Mouse (Mus musculus): ENCODE results near the gene Kctd2. TPM values are rescaled to one million over a fixed set of nuclear protein-coding genes. Genes with fewer than 3 reads are reported as not detected.

Kctd2 gene
- 5.4 and 6.3 TPM in 2 replicates for polyA plus RNA-seq (2015; fragmentation: Nextera tagmentation; extraction: Ambion mirVana)

DNA sequence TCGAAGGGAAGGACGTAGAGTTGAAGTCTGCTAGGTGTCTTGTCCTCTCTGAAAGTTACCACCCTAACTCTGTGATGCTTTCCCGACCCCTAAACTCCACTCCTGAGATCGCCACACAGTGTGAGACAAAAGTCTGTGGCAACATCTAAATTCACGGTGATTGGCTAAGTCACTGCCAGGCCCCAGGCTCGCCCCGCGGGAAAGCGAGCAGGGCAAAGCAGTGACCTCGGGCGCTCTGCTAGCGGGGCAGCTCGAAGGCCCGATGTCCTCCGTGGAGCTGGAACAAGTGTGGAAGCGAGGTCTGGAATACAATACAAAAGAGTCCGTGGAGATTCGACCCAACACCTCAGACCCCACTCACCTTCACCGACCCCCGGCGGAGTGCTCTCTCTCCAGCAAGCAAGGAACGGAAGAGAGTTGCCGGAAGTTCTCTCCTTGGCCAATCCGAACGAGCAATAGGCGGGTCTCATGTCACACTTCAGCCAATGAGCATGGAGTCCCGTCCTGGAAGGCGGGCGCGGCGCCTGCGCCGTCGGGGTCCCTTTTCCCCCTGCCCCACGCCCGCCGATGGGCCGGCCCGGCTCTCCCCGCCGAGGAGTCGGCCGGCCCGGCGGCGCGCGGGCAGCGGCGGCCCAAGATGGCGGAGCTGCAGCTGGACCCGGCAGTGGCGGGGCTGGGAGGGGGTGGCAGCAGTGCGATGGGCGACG lies at the start of gene Kctd2, which contains the start of gene Atp5h:
Kctd2 (plus strand) TSS at position 598 of the 707 bp plus-strand sequence.
Atp5h (minus strand) TSS at position 432 of the 707 bp plus-strand sequence.
- peak; percentile 98 for ATAC-seq
- Histone ChIP-seq H3K36me3 (replicated peaks; ENCODE audit: insufficient read depth, low read length) (peaks cover 25% of the 10 kb centered on the region), H3K4me1 (ENCODE audit: insufficient read depth) (peaks cover 24% of the 10 kb centered on the region), H3K27me3 (ENCODE audit: insufficient read depth, low read length) (no peaks in the 10 kb centered on the region), H3K9me3 (ENCODE audit: low read length) (no peaks in the 10 kb centered on the region), H3K4me3 (ENCODE audit: low read depth, low read length) (peak within 1 kb of the TSS; percentile 91), H3K9ac (replicated peaks) (peak within 1 kb of the TSS; percentile 94), H3K27ac (ENCODE audit: low read depth) (peak within 1 kb of the TSS; percentile 83), H3K4me2 (ENCODE audit: low read depth, low read length) (peak within 1 kb of the TSS; percentile 96)
- WGBS (ENCODE audit: insufficient replicate concordance): 1% methylated on average over 50 of the region's 56 CpGs
- DNase-seq: peak; percentile 95
- no peak for TF ChIP-seq CTCF (IDR thresholded peaks at IDR 0.05; ENCODE audit: low read depth)

DNA sequence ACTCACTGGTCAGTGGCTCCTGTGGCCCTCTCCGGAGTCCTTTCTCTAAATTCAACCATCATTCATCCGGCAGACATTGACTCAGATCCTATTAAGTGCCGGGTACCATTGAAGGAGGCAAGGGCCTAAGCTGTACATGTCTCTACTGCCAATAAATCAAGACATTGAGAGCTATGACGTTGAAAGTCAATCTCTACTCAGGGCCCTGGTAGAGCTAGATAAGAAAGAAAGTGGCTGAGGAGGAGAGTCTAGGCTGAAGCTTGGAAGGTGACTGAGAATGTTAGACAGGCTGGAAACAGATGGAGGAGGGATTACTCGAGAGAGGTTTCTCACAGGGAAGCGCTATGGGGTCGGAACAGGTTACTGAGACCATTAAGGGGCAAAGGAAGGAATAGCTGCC lies 49.6 kb upstream of the Kctd2 start:
- no peaks in the 10 kb centered on the region for H3K9me3 ChIP-seq (ENCODE audit: low read length)
- DNase-seq (no peak), ATAC-seq (no peak)
- no peak overlapping the region for H3K9ac ChIP-seq (replicated peaks)
- H3K36me3 ChIP-seq (replicated peaks; ENCODE audit: insufficient read depth, low read length): no peaks in the 10 kb centered on the region
- peaks cover 54% of the 10 kb centered on the region for H3K27me3 ChIP-seq (ENCODE audit: insufficient read depth, low read length)
- no peak for TF ChIP-seq EP300 (IDR thresholded peaks at IDR 0.05; ENCODE audit: low read depth)
- no peak for TF ChIP-seq CTCF (IDR thresholded peaks at IDR 0.05; ENCODE audit: low read depth)
- no peak overlapping the region for H3K27ac ChIP-seq (ENCODE audit: low read depth)
- 47% methylated on average over 7 of the region's 7 CpGs for WGBS (ENCODE audit: insufficient replicate concordance)
- no peak overlapping the region for H3K4me2 ChIP-seq (ENCODE audit: low read depth, low read length)
- no peak overlapping the region for H3K4me3 ChIP-seq (ENCODE audit: low read depth, low read length)
- H3K4me1 ChIP-seq (ENCODE audit: insufficient read depth): peaks cover 14% of the 10 kb centered on the region

- no peak overlapping the region for H3K9ac ChIP-seq (replicated peaks)
- H3K4me1 ChIP-seq (ENCODE audit: insufficient read depth): peaks cover 14% of the 10 kb centered on the region
- H3K36me3 ChIP-seq (replicated peaks; ENCODE audit: insufficient read depth, low read length): no peaks in the 10 kb centered on the region
- H3K27ac ChIP-seq (ENCODE audit: low read depth): no peak overlapping the region
- ATAC-seq: no peak
- no peak overlapping the region for H3K4me2 ChIP-seq (ENCODE audit: low read depth, low read length)
- no peak for DNase-seq
- no peaks in the 10 kb centered on the region for H3K9me3 ChIP-seq (ENCODE audit: low read length)
- no peak for TF ChIP-seq EP300 (IDR thresholded peaks at IDR 0.05; ENCODE audit: low read depth)
- H3K27me3 ChIP-seq (ENCODE audit: insufficient read depth, low read length): peaks cover 54% of the 10 kb centered on the region
- no peak overlapping the region for H3K4me3 ChIP-seq (ENCODE audit: low read depth, low read length)
- WGBS (ENCODE audit: insufficient replicate concordance): 64% methylated on average over 8 of the region's 8 CpGs
Observed at GRCm38 (mm10) chr11:115371354-115371753, 48.6 kb upstream of the Kctd2 start.

DNA sequence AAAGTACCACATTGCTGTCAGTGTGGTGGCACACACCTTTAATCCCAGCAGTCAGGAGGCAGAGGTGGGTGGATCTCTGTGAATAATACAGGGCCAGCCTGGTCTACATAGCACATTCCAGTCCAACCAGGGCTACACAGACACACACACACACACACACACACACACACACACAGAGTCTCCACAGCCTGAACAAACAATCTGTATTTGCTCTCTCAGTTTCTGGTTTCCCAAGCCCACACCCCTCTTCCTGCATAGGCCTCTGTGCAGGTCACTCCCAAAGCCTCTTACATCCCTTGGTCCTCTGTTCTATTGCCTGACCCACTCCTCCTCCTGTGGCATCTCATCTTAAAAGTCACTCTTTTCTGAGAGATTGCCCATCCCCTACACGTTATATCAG lies 47.9 kb upstream of the Kctd2 start:
- Histone ChIP-seq H3K9ac (replicated peaks) (no peak overlapping the region), H3K27me3 (ENCODE audit: insufficient read depth, low read length) (peaks cover 51% of the 10 kb centered on the region), H3K36me3 (replicated peaks; ENCODE audit: insufficient read depth, low read length) (no peaks in the 10 kb centered on the region), H3K4me3 (ENCODE audit: low read depth, low read length) (no peak overlapping the region), H3K4me1 (ENCODE audit: insufficient read depth) (peaks cover 12% of the 10 kb centered on the region), H3K4me2 (ENCODE audit: low read depth, low read length) (no peak overlapping the region), H3K27ac (ENCODE audit: low read depth) (no peak overlapping the region), H3K9me3 (ENCODE audit: low read length) (no peaks in the 10 kb centered on the region)
- no peak for TF ChIP-seq CTCF (IDR thresholded peaks at IDR 0.05; ENCODE audit: low read depth)
- no peak for TF ChIP-seq EP300 (IDR thresholded peaks at IDR 0.05; ENCODE audit: low read depth)
- ATAC-seq: no peak
- DNase-seq: no peak
- 71% methylated on average over 1 of the region's 1 CpGs for WGBS (ENCODE audit: insufficient replicate concordance)

GRCm38 (mm10) chr11:115372737-115373136 lies 47.2 kb upstream of the Kctd2 start:
- WGBS (ENCODE audit: insufficient replicate concordance): 28% methylated on average over 2 of the region's 2 CpGs
- ATAC-seq (no peak), DNase-seq (no peak)
- H3K9ac ChIP-seq (replicated peaks): no peak overlapping the region
- H3K4me1 ChIP-seq (ENCODE audit: insufficient read depth): peaks cover 5% of the 10 kb centered on the region
- no peaks in the 10 kb centered on the region for H3K36me3 ChIP-seq (replicated peaks; ENCODE audit: insufficient read depth, low read length)
- H3K9me3 ChIP-seq (ENCODE audit: low read length): no peaks in the 10 kb centered on the region
- peaks cover 46% of the 10 kb centered on the region for H3K27me3 ChIP-seq (ENCODE audit: insufficient read depth, low read length)
- H3K27ac ChIP-seq (ENCODE audit: low read depth): no peak overlapping the region
- TF ChIP-seq EP300 (IDR thresholded peaks at IDR 0.05; ENCODE audit: low read depth): no peak
- no peak for TF ChIP-seq CTCF (IDR thresholded peaks at IDR 0.05; ENCODE audit: low read depth)
- H3K4me2 ChIP-seq (ENCODE audit: low read depth, low read length): no peak overlapping the region
- no peak overlapping the region for H3K4me3 ChIP-seq (ENCODE audit: low read depth, low read length)

GRCm38 (mm10) chr11:115373805-115374694 lies 45.9 kb upstream of the Kctd2 start:
- TF ChIP-seq EP300 (IDR thresholded peaks at IDR 0.05; ENCODE audit: low read depth) (no peak), CTCF (IDR thresholded peaks at IDR 0.05; ENCODE audit: low read depth) (no peak)
- H3K9ac ChIP-seq (replicated peaks): no peak overlapping the region; the same call in 1 of the 2 replicates
- no peaks in the 10 kb centered on the region for H3K36me3 ChIP-seq (replicated peaks; ENCODE audit: insufficient read depth, low read length)
- peak overlapping the region; percentile 62 for H3K4me2 ChIP-seq (ENCODE audit: low read depth, low read length)
- ATAC-seq (peak; percentile 75), DNase-seq (peak; percentile 57)
- H3K9me3 ChIP-seq (ENCODE audit: low read length): no peaks in the 10 kb centered on the region
- peak overlapping the region; percentile 17; the same call in 1 of the 2 replicates for H3K4me3 ChIP-seq (ENCODE audit: low read depth, low read length)
- peaks cover 38% of the 10 kb centered on the region for H3K27me3 ChIP-seq (ENCODE audit: insufficient read depth, low read length)
- H3K27ac ChIP-seq (ENCODE audit: low read depth): no peak overlapping the region
- peaks cover 5% of the 10 kb centered on the region for H3K4me1 ChIP-seq (ENCODE audit: insufficient read depth)
- 4% methylated on average over 30 of the region's 30 CpGs for WGBS (ENCODE audit: insufficient replicate concordance)

Data from liver, postnatal 0 days (tissue).